Mouse (Mus musculus) v-Abl transformed pro-B cells (cell line): ENCODE data around the gene Gm28729.

Source experiments
- in situ Hi-C, 2 experiments: fragments of 400-800 bp; cut with MboI; formaldehyde crosslinking; loops; one replicate each; pipeline ENCODE4 v1.15.1; 2025; ENCODE audit not compliant: unreplicated experiment in 2 of 2

Gene Gm28729

DNA sequence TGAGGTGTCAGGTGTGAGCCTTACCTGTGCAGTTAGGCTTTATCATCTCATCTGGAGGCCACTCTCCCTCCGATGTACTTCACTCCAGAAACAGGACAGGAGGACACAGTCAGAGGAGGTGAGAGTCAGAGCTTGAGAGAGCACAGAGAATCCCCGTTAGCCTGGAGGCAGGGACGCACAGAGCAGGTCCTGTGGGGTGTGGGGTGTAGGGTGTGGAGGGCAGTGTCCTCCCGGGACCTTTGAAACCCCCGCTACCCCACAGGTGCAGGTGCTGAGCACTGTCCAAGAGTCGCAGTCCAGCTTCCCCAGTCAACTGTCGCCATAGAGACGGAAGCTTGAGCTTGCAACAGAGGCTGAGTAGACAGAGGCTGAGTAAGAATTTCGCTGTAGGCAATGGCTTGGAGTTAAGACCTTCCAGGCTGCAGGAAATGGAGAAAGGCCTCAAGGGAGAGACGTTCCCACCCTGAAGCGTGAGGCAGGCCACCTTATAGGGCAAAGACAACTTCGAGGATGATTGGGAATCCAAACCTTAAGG, at the start of gene Gm28729:
Gene Gm28729 (minus strand): TSS at position 293 of the 535 bp plus-strand sequence.
- in situ Hi-C loops = loop anchor here in 1 of 2 experiments (25.0 kb wide), 1 partner anchor 513 kb away; no protein-coding TSS in a partner anchor

DNA sequence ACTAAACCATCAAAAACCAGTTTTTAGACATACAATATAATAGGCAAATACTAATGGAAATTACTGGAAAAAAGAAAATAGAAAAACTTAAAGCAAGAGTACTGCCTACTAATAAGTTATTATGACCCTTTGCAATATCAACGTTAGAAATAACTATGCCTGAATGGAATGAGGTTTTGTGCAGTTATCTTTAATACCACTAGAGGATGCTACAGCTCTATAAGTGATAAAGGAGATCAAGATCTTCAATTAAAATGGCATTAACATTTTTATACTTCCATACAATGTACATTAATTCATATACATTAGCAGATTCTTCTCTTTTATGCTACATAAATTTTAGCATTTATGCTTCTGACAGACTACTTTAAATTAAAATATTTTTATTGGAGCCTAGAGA, 48.2 kb upstream of the Gm28729 start:
- in situ Hi-C loops = loop anchor here in 1 of 2 experiments (5.0 kb wide), 2 partner anchors 99 to 244 kb away; no protein-coding TSS in a partner anchor

DNA sequence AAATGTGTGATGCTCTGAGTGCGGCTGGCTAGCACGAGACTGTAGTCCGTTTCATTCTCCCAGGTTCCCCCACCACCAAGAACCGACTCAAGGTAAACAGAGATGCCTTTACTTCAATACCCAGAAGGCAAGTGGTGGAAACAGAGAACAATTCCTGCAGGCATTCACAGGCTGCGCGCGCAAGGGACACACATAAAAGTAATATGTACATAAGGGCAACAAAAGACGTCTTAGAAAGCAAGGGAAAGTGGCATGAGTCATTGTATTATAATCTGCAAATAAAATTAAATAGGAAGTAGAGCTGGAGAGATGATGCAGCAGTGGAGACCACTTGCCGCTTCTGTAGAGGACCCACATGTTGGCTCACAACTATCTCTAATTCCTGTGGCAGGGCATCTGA, 47.7 kb upstream of the Gm28729 start:
- in situ Hi-C loops = loop anchor here in 1 of 2 experiments (5.0 kb wide), 2 partner anchors 100 to 245 kb away; no protein-coding TSS in a partner anchor

DNA sequence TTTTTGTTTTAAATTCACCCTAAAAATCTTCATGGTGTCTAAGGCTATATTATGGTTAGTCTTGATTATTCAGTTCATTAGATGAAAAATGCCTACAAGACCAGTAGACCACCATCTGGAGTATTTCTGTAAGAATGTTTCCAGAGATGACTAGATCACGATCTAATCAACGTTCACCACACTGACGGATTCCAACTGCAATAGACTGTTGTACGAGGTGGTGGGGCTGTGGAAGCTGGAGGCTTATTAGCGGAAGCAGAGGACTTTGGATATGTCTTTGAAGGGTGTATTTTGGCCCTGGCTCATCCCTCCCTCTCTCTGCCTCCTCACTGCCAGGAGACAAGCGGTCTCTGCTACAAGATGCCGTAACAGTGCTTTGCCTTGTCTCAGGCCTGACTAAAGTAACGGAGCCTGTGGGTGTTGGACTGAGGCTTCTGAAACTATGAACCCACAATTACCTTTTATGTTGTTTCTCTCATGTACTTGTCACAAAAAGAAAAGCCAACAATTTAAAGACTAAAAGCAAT, 41.5 kb upstream of the Gm28729 start:
- in situ Hi-C loops = no loop called here

DNA sequence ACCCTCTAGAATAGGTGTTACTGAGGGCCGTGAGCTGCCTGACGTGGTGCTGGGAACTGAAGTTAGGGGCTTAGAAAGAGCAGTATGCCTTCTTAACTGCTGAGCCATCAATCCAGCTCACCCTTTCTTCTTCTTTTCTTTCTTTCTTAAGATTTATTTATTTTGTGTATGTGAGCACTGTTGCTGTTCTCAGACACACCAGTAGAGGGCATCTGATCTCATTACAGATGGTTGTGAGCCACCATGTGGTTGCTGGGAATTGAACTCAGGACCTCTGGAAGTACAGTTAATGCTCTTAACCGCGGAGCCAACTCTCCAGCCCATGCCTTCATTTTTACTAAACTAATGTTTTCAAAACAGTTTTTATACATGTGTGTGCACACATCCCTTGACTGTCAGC, 38.4 kb upstream of the Gm28729 start:
- in situ Hi-C loops = no loop called here

DNA sequence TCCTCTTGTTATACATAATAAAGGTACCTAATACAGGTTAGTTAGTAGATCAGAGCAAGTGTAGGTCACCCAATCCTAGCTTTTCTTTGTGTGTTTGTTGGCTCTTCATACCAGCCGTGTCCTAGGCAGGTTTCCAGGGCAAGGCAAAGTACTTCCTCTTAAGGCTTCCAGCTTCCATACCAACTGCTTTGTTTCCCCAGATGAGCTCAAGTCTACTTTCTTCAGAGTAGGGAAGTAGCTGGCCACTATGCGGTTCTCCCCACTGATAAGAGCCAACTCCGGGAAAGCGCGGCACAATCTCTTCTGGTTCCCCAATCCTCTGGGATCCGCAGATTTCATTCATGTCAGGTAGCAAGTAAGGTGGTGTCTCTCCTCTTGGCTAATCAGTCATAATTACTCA, 34.1 kb upstream of the Gm28729 start:
- in situ Hi-C loops = loop anchor here in 1 of 2 experiments (10.0 kb wide), 1 partner anchor 274 kb away; no protein-coding TSS in a partner anchor

DNA sequence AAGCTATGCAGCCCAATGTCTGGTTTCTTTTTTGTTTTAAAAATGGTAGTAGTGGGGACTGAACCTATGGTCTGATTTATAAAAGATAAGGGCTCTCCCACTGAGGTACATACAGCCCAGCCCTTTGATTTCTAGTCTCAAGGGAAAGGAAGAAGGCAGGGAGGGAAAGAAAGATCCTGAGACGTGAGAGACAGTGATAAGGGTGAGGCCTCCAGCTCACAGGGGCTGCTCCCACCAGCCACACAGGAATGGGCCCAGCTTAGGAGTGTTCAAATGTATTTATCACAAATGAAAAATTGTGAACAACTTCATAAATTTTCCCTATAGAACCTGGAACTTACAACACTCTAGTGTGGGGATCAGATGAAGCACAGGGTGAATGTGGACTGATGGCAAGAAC, 33.5 kb upstream of the Gm28729 start:
- in situ Hi-C loops = loop anchor here in 1 of 2 experiments (10.0 kb wide), 1 partner anchor 274 kb away; no protein-coding TSS in a partner anchor

DNA sequence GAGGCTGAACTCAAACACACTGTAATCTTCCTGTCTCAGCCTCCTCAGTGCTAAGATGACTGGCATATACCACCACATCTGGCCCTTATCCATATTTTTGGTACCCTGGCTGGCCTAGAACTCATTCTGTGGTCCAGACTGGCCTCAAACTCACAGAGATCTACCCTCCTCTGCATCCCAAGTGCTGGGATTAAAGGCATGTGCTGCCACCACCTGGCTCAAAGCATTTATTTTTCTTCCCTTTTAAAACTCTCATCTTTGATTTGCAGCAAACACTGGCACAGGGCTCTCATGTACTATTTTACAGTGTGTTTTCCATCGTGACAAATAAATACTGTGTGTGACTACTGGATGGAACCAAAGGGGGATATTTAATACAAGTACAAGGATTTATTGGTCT, 29.0 kb upstream of the Gm28729 start:
- in situ Hi-C loops = loop anchor here in 1 of 2 experiments (10.0 kb wide), 1 partner anchor 269 kb away; no protein-coding TSS in a partner anchor

DNA sequence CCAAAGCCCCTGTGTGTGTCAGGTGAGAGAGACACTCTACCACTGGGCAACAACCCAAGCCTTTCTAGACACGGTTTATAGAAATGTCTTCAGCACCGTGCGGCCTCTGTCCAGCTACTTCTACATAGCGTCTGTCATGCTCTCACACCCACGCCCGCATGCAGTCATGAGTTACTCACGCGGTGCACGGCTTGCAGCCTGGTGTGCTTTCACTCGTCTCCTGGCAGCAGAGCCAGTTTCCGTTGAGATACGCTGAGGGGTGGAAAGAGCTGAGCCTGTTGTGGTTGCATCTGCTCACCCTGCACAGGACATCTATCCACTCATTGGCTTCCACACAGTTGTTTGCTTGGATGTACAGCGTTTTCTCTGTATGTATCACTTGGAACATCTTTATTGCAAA, 20.3 kb upstream of the Gm28729 start:
- in situ Hi-C loops = loop anchor here (10.0 to 25.0 kb wide), 2 partner anchors 533 to 551 kb away; no protein-coding TSS in a partner anchor

DNA sequence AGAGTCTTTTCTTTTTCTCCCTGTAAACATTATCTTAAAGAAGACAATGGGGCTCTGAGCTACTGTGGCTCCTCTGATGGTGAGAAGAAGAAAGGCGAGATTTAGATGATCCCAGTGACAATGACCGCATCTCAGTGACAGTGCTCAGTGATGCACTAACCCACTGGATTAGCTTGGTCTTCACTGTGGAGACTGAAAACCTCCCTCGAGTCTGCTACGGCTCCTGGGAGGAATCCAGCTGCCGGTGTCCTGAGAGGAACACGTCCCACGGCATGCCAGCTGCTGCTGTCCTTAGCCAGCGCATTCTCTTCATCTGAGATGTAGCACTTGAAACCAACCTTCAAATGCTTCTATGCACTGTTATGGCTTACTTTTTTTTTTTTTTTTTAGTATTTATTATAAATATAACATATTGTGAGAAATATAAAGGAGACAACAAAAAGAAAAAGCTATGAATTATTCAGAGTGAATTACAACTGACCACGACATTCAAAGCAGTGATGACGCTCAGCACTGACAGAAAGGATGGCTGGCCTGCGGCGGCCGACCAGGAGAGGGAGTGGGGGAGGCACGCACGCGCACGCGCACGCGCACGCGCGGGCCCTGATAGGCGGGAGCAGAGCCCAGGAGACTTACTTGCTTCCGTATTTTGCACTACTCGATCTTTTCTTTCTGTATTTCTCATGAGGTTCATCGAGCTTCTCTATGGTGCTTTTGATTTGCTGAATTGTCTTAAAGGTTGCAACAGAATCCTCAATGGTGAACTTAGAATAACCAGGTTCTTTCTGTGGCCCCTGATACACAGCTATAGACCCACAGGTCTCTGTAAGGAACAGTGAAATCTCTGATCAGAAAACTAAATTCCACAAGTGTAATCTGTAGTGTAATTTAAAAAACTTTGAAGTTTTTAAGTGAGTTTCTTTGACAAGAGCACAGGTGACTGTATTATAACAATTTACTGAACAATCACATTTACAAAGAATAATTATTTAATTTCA, 18.9 kb upstream of the Gm28729 start:
- in situ Hi-C loops = loop anchor here (10.0 to 25.0 kb wide), 2 partner anchors 532 to 549 kb away; no protein-coding TSS in a partner anchor

DNA sequence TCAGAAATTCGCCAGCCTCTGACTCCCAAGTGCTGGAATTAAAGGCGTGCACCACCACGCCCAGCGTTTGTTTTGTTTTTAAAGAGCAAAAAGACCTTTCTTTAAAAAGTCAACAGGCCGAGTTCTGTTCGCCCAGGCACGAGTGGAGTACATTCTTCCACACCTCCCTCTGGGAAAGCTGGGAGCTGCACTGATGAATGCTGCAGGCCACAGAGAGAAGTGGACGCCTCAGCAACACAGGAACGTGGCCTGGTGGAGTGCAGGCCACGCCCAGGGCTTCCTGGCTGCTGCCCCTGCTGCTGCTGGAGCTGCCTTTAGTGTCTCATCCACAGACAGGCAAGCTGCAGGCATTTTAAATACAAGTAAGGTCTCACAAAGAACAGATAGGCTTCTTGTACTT, 13.9 kb upstream of the Gm28729 start:
- in situ Hi-C loops = loop anchor here in 1 of 2 experiments (25.0 kb wide), 1 partner anchor 527 kb away; no protein-coding TSS in a partner anchor

DNA sequence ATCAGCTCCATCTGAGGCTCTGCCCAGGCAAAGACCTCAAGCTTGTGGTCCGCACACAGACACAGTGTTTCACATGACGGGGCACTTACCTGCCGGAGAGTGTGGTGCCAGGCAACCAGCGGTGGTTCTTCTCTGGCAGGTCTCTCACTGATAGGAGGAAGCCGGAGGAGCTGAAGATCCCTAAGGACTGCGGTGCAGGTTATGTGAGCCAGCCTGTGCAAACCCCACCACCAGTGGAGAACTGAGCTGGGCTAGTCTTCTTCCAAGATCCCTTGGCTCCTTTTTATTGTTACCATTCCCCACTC, 12.5 kb upstream of the Gm28729 start:
- in situ Hi-C loops = loop anchor here in 1 of 2 experiments (25.0 kb wide), 1 partner anchor 525 kb away; no protein-coding TSS in a partner anchor

DNA sequence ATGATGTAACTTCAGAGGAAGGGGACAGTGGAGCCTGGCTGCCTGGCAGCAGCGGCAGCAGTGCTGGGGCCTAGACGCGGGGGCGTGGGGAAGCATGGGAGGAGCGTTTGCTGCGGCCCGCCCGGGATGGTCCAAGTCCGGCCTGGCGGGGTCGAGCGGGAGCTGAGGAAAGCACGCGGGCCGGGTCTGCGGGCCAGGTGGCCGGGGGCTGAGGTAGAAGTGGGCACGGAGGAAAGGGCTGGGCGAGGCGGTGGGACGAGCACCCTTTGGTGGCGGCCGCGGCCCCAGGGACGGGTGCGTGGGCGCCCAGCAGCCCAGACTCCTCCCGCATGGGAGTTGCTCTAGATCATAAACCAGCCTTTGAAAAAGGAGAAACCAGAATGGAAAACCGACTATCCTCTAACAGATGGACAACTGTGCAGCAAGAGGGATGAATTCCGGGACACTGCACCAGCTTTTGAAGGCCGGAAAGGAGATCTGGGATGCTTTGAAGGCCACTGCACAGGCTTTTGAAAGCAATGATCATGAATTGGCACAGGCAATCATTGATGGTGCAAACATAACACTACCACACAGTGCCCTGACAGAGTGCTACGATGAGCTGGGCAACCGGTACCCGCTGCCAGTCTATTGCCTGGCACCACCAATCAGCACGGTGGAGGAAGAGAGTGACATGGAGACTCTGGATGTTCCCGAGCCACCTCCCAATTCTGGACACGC, 12.0 kb upstream of the Gm28729 start:
- in situ Hi-C loops = loop anchor here in 1 of 2 experiments (25.0 kb wide), 1 partner anchor 525 kb away; no protein-coding TSS in a partner anchor

DNA sequence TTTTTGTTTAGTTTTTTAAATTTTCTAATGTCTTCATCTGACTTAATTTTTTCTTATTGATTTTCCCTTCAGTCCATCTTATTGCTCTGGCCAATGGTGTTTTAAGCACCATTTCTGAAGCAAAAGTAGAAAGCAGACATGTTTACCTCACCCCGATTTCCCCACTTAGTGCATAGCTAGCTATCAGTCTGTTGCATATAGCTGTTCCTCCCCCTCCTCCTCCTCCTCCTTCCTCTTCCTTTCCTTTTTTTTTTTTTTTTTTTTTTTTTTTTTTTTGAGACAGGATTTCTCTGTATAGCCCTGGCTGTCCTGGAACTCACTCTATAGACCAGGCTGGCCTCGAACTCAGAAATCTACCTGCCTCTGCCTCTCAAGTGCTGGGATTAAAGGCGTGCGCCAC, 11.0 kb upstream of the Gm28729 start:
- in situ Hi-C loops = loop anchor here in 1 of 2 experiments (25.0 kb wide), 1 partner anchor 524 kb away; no protein-coding TSS in a partner anchor

DNA sequence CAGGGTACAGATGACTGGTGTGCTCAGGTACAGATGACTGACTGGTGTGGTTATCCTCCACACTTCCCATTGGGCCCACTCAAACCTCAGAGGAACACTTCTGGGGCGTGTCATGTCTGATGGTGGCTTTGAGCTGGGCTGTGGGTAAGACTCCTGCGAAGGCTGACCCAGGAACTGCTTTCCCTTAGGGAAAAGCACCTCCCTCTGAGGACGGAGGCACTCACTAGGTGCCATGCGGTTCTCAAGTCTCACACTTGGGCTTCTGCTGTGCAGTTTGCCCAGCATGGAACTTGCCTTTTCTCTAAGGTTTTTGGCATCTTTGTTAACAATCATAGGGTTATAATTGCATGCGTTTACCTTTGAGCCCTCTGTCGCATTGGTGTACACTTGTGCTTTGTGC, 10.4 kb upstream of the Gm28729 start:
- in situ Hi-C loops = loop anchor here in 1 of 2 experiments (25.0 kb wide), 1 partner anchor 523 kb away; no protein-coding TSS in a partner anchor

DNA sequence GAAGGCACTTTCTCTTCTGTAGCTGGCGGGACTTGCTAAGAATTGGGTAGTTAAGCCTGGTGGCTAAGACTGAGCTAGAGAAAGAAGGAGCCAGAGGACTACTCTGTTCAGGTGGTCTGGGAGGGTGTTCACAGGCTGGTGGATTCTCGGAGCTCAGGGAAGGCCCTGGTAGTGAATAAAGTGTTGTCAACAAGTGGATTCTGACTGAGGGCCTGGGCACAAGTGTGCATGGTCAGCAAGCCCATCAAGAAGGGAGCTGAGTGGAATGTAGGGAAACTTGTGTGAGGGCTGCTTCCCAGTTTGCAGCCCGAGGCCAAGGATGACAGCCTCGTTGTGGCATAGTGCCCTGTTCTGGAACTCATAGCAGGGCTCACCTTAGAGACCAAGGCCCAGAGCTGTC, 9.2 kb upstream of the Gm28729 start:
- in situ Hi-C loops = loop anchor here in 1 of 2 experiments (25.0 kb wide), 1 partner anchor 522 kb away; no protein-coding TSS in a partner anchor

DNA sequence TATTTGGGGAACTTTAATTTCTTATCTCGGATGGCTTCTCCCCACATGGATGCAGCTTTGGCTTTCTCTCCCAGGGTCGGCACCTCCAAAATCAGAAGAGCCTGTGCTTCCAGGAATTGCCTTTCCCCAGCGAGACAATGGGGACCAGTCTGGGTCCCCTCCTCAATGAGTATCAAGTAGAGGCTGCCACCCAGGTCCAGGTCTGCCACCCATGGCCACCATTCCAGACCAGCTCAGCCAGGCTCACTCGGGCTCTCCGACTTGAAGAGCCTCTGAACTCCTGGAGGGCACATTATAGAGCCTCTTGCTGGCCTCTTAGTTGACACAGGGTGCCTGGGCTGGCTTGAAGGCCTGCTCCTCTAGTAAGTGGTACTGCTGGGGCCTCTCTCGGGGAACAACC, 8.4 kb upstream of the Gm28729 start:
- in situ Hi-C loops = loop anchor here in 1 of 2 experiments (25.0 kb wide), 1 partner anchor 521 kb away; no protein-coding TSS in a partner anchor

DNA sequence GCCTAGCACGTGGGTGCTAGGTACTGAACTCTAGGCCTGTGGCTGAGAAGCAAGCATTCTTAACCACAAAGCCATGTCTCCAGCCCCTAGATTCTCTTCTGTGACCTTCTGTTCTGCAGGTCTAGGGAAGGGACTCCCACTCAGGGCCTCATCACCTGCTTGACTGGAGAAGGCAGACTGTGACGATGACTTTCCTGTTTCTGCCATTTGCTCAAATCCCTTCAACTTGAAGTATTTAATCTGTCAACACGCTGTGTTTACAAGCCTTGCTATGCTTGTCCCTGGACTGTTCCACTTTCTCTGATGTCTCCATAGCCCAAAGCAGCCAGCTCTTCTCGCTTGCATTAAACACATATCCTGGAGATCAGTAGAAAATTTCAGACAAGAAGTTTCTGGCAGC, 7.5 kb upstream of the Gm28729 start:
- in situ Hi-C loops = loop anchor here in 1 of 2 experiments (25.0 kb wide), 1 partner anchor 520 kb away; no protein-coding TSS in a partner anchor

DNA sequence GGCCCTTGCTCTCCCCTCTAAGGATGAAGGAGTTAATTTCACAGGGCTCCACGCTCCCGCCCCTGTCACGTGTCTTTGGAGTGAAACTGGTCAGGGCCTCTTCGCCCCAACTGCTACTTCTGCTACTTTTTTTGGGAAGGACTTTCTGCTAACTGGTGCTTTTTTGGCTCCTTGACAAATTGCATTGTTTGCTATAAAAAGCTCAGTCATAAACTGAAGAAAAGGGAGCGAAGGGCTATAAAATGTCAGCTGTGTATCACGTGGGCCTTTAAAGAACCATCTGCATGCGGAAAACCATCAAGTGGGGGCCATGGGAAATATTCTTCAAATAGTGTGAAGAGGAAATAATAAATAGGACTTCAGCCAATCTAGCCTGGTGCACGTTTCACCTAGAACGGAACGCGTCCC, 5.6 kb upstream of the Gm28729 start:
- in situ Hi-C loops = loop anchor here in 1 of 2 experiments (25.0 kb wide), 1 partner anchor 518 kb away; no protein-coding TSS in a partner anchor
